Mouse (Mus musculus) kidney, adult 18-20 months (tissue): Measurements from ENCODE around the gene 2610002M06Rik.

Experiments used
- DNase-seq: peaks from one replicate; pipeline ENCODE4 v3.0.0; 2021

2610002M06Rik gene

DNA sequence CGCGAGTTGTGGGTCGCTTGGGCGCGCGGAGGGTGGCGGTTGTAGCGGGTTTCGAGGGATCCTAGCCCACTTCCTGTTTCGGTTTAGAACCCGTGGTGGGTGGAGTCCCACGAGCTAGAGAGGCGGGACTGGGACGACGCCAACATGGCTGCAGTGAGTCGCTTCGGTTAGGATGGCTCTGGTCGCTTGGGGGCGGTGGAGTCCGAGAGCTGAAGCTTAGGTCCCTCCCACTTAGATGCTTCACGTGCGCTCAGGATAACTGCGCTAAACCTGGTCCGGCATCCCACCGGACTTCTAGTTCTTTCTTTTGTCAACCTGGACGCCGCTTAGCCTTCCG is at the start of gene 2610002M06Rik:
Gene 2610002M06Rik, minus strand, starts transcription at position 117 of the 337 bp plus-strand sequence.
- DNase-seq = peak; percentile 88

DNA sequence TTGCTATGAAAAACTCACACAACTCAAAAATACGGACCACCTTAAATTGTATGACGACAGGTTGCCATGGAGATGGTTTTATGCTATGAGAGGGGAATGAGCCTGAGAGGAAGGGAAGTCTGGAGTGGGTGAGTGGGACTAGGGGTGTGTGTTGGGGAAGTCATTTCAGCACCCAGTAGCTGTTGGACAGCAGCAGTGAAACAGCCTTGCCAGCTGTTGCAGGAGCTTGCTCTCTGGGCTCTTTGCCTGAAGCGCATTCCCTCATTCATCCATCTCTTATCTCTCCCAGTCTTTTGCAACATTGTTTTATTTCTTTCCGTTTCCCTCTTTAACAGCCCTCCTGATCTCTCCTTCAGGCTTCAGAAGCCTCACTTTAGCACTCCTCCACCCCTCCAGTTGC is 42.0 kb upstream of the 2610002M06Rik start:
- DNase-seq = no peak

DNA sequence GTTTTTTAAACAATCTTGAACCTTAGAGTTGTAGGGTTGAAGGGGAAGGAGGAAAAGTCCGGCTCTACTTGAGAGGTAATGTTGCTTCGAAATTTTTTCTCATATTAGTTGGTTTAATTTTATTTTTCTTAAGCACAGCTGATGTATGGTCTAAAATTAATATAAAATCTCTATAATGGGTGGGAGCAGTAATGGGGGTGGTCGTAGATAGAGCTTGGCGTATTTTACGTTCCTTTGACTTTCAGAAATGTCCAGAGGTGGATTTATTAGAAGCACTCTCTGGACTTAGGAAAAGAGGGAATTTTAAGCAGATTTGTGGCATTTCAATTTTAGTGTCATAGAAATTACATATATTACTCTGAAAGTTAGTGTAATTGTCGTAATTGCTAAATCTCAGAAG is 592 bp upstream of the 2610002M06Rik start:
- DNase-seq = no peak

DNA sequence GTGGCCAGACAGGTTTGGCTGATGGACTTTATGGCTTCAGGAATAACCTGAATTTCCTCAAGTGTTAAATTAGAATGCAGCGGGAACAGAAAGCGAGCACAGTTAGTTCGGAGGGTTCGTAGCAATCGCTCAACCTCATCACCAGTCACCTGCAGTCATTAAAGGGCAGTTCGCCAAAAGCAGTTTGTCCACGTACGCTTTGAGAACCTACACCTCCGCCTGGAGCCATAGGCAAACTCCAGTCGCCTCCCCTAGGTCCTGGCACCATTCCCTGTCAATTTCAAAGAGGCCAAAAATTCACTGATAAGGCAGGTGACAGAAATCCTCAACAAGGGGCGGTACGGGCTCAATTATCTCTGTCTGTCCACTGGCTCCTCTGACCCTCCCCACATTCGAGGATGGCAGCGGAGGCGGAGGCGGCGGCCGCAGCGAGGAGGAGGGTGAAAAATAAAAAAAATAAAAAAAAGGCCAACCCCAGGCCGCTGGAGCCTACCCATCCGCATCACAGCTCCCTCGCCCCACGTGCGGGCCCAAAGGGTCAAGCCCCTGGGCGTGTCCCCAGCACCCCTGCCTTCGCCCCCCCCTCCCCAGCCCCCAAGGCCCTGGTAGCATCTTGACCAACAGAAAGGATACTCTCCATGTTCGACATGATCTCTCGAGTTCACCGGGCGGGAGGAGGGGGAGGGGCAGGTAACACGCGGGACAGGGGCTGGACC is 474 bp downstream of the 2610002M06Rik start:
- DNase-seq = peak; percentile 48

DNA sequence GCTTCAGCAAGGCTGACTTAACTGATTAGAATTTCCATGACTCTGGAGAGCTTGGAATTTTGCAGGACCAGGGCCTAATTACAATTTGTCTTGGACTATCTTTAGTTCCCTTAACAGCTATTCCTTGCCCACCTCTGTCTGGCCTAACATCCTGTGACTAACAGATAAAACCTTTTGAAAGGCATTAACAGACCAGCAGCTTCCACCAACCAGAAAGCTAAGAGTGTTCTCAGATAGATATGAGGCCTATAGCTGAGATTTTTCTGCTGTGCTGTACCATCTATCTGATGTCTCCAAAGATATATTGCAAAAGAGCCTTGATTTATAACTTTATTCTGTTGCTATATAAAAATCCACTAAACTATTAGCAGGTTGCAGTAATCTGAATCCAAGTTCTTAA is 4.0 kb downstream of the 2610002M06Rik start:
- no peak for DNase-seq

DNA sequence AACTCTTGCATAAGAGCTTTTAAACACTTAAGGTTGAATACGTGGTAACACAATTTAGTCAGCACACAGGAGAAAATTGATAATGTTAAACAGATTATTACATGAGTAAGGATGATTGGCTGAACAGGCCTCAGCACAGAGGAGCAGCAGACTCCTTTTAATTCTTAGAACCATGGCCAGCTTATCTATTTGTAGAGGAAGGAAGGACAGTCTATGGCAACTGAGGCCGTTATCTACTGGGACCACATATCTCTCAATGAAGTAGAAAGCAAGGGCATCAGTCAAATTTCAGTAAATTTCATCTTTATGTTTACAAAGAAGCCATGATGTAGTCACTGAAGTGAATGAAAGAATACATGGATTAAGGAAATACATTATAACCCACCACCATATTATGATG is 19.2 kb downstream of the 2610002M06Rik start:
- DNase-seq = no peak

DNA sequence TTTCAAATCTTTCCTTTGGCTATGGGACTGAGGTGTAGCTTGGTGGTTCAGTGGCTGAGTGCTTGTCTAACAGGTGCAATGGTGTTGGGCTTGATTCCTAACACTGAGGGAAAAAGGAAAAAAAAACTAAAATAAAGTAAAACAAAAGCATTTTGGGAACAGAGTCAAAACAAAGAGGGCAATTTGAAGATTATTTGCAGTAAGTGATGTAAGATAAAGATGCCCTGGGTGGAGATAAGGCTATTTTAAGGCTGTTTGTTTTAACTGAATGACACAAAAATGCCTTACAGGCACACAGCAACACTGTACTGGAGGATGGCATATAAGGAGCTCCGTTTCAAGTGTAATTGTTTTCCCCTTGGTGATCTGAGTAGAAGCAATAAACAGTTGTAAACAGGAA is 20.3 kb downstream of the 2610002M06Rik start:
- no peak for DNase-seq

DNA sequence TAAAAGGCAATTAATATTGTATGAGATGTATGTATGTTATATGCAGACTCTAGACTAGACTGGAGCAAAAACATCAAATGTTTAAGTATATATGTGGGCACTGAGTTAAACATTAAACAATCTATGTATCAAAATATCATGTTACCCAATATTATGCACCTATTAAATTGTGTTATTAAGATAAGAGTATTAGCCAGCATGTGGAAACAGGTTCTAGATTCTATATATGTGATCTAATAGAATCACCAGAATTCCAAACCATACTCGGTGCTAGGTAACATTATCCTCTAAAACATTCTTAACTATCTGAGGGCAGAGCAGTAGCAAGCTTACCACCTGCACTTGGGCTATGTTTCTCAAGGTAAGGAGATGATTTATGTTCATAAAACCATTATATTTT is 23.8 kb downstream of the 2610002M06Rik start, which contains the start of gene Tent5d:
Gene Tent5d, plus strand, starts transcription at position 301 of the 400 bp plus-strand sequence.
- no peak for DNase-seq

DNA sequence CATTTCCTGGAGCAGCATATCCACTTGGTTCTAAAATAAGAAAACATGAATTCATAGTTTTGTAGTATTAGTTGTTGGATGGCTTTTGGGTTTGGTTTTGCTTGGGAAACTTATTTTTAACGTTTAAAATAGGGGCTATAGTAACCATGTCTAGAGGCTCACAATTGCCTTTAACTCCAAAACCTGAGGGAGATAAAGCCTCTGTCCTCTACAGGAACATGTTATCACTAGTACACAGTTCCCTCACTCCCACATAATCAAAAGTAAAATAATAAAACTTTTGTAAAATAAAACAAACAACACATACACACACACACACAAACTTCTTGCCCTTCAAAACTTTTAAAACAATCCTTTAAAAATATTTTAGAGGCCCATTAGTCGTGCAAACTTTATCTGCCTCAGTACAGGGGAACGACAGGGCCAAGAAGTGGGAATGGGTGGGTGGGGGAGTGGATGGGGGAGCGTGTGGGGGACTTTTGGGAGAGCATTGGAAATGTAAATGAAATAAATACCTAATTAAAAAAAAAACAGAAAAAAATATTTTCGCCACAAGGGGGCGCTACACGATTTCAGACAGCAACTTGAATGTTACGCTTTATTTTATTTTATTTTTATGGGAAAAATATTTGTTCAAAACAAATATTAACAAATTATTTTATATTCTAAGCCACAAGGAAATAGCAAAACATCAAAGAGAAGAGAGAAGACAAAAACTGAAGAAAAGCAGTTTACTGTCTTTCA is 25.2 kb downstream of the 2610002M06Rik start:
- DNase-seq = no peak

DNA sequence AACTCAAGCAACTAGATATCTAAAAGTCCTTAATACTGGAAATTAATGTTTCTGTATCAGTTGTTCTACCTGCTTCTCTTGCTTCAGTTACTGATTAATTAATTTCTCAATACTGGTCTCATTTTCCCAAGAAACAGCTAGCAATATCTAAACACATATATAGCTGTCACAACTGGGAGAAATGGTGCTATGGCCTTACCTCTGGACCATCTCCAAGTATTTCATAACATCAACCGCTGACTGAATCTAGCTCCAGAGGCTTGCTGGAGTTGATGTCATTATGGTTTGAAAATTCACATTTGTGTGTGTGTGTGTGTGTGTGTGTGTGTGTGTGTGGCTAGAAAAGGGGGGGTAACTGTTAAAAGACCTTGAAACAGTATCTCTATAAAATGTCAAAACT is 26.0 kb downstream of the 2610002M06Rik start:
- no peak for DNase-seq

DNA sequence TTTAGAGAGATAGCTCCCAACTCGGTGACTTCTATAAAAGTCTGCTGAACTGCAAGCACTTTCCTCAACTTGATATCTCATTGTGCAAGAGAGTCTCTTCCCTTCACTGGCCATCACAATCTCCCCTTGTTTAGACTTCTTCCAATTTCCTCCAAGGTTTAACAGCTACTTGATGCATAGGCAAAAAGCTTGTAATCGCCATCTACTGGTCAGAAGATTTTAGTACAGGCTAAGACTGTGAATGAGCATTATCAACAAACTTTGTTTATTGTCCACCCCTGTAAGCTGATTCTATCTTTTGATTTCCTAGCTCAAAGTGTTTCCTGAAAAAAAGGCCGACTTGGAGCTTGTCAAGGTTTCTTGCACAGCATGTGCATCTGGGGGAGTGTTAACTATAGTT is 48.2 kb downstream of the 2610002M06Rik start:
- no peak for DNase-seq
